Mouse (Mus musculus) WW6 (cell line): ENCODE measurements around the gene Ggn.
"Not testable (repeated sequence)": the region's sequence is repeated elsewhere in the genome, so short reads cannot be mapped to it uniquely, and the experiment has no call there.

Experiments used
- DNase-seq: peaks from one replicate; pipeline ENCODE4 v3.0.0-alpha.2; 2013; ENCODE audit warnings: low read depth, low spot score

The Ggn gene

GRCm38 (mm10) chr7:29212199-29212765, 42.3 kb downstream of the Ggn start:
- peak; percentile 95 for DNase-seq

- DNase-seq = not testable (repeated sequence)
These were observed 43.0 kb downstream of the Ggn start for GRCm38 (mm10) chr7:29212775-29213560.

GRCm38 (mm10) chr7:29213675-29214082, 43.7 kb downstream of the Ggn start, which contains the start of gene Catsperg1:
TSS of gene Catsperg1 (minus strand) at chr7:29214035.
- peak; percentile 95 for DNase-seq

- no peak for DNase-seq
These were observed 44.2 kb downstream of the Ggn start for GRCm38 (mm10) chr7:29214236-29214635.

- DNase-seq = no peak
These were observed 44.8 kb downstream of the Ggn start for GRCm38 (mm10) chr7:29214846-29215245.
